Mouse (Mus musculus): ENCODE measurements around the gene Ifi27.
A peak's percentile ranks its signal among the peaks of the same experiment; 100 is the strongest.
"Not testable (repeated sequence)": the region's sequence is repeated elsewhere in the genome, so short reads cannot be mapped to it uniquely, and the experiment has no call there.

Gene Ifi27

DNA sequence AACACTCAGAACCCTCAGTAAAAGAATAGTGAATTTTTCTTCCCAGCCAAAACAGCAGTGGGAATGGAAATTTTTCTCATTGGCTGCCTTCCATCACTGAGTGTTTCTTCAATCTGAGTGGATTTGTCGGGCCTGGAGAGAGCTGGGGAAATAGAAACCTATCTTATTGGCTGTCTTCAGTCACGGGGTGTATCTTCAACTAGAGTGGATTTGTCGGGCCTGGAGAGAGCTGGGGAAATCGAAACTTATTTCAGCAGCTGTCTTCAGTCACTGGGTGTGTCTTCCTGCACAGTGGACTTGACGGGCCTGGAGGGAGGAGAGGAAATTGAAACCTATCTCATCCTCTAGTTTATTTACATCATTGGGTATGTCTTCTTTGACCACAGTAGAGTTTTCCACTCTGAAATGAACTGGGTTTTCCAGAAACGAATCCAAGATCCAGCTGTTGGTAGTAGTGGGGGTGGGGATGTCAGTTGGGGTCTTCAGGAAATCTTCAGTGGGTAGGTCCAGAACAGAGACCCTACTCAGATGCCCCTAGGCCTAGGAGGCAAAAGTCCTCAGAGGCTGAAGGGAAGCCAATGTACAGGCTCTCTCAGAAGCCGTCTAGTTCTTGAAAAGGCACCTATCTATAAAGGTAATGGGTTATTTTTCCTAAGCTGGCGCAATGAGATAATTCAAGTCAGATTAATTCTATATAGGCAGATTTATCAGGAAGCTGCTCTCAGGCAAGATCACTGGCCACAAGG lies at the start of gene Ifi27:
Ifi27 (plus strand) TSS at position 226 of the 746 bp plus-strand sequence.
- peak; percentile 92 for DNase-seq (ENCODE audit: low read depth, low spot score)

DNA sequence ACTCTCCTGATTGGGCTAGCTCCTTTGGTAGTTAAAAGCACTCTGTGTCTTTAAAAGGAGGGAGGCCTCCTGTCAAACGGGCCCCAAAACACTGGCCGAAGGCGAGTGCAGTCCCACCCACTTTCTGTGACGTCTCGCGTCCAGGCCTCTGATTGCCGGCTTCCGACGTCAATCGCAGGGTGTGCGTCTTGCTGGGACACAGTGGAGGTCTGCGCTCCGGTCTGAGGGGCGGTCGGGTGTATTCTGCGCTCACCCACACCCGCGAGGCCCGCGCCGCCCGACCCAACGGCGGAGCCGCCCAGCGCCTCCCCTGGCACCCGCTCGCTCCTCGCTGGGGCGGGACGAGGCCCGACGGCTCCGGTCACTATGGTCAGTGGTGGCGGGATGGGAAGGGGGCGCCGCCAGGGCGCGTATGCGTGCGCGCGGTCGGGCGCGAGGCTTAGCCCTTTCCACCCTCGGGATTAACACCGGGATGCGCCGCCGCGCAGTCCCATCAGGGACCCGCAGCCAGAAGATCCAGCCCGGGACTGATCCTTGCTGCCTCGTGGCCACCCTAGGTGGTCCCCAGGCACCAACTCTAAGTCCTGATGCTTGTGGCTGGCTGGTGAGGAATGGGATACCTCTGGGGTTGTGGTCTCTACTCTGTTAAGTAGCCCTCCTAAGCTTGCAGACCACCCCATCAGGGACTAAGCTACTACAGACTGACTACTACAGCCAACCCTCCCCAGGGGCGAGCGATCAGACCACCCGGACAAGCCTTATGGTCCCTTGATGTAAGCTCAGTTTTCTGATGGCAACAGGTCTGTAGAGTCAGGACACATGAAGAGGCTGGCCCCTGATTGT lies 45.3 kb upstream of the Ifi27 start, which contains the start of gene Otub2:
Otub2 (plus strand) TSS at position 178 of the 843 bp plus-strand sequence.
- peak; percentile 84 for DNase-seq (ENCODE audit: low read depth, low spot score)

GRCm38 (mm10) chr12:103389348-103389727 lies 44.7 kb upstream of the Ifi27 start:
- DNase-seq (ENCODE audit: low read depth, low spot score), result no peak

- no peak for DNase-seq (ENCODE audit: low read depth, low spot score)
These were observed 44.0 kb upstream of the Ifi27 start for GRCm38 (mm10) chr12:103389982-103390381.

GRCm38 (mm10) chr12:103391098-103391497 lies 42.9 kb upstream of the Ifi27 start:
- DNase-seq (ENCODE audit: low read depth, low spot score), result no peak

GRCm38 (mm10) chr12:103393528-103393927 lies 40.5 kb upstream of the Ifi27 start:
- no peak for DNase-seq (ENCODE audit: low read depth, low spot score)

GRCm38 (mm10) chr12:103395486-103396275 lies 38.3 kb upstream of the Ifi27 start:
- no peak for DNase-seq (ENCODE audit: low read depth, low spot score)

- DNase-seq (ENCODE audit: low read depth, low spot score), result no peak
These were observed 37.3 kb upstream of the Ifi27 start for GRCm38 (mm10) chr12:103396751-103397150.

DNA sequence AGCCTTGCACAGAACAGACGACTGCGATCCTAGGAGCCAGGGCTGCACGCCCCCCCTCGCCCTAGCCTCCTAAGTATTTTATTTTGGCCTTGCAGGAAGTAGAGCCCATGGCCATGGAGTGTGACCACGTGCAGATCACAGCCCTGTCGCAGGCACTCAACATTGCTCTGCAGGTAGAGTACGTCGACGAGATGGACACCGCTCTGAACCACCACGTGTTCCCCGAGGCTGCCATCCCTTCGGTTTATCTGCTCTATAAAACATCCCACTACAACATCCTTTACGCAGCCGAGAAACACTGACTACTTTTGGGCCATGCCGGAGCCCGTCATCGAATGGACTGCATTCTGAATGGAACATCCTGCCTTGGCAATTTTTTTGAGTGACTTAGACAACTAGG lies 29.9 kb upstream of the Ifi27 start:
- DNase-seq (ENCODE audit: low read depth, low spot score), result no peak

DNA sequence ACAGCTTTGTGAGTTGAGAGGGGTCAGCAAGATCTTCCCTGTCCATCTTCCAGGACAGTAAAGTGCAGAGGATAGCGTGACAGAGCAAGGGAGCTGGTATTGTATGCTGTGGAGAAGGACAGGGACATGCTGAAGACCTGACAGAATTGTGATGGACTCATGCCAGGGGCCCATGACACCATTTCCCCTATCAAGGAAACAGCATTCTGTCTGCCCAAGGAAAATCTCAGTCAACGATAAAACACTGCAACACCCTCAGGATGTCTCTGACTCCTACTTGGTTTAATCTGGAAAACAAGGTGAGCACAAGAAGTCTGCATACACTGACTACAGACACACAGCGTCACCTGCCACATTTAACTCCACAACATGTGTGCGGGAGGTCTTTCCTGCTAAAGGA lies 26.3 kb upstream of the Ifi27 start, which contains the start of gene 9330161L09Rik:
9330161L09Rik (minus strand) TSS at position 101 of the 400 bp plus-strand sequence.
- DNase-seq (ENCODE audit: low read depth, low spot score), result no peak

DNA sequence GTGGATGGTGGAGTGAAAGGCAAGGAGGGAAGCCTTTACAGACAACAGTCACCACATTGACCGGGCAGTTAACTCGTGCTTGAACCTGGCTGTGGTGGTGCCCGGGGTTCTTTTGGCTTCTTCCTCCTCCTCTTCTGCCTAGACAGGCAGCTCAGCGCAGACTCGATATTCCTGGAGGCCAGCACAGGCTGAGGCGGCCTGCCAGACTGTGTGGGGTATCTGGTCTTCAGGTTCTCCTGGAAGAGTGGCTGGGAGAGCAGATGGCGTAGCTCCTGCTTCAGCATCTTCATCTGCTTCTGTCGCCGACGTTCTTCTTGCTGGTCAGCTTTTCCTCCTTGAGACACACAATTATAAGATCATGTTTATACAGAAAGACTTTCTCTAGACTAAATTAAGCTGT lies 25.9 kb upstream of the Ifi27 start:
- no peak for DNase-seq (ENCODE audit: low read depth, low spot score)

- no peak for DNase-seq (ENCODE audit: low read depth, low spot score)
These were observed 8.8 kb upstream of the Ifi27 start for GRCm38 (mm10) chr12:103425016-103425728.

- peak; percentile 99 for DNase-seq (ENCODE audit: low read depth, low spot score)
These were observed 8.1 kb upstream of the Ifi27 start, which contains the start of gene Ddx24 for GRCm38 (mm10) chr12:103425729-103426470. Gene Ddx24 (minus strand): TSS chr12:103425830.

DNA sequence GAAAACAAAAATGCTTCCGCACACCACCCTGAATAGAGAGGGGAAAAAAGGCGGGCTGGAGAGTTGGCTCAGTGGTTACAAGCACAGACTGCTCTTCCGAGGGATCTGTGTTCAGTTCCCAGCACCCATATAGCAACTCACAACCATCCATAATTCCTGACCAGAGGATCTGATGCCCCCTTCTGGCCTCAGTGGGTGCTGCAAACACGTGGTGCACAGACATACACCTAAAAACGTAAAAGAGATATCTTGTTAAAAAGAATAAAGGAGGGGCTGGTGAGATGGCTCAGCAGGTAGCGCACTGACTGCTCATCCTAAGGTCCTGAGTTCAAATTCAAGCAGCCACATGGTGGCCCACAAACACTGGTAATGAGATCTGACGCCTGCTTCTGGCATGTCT lies 7.3 kb upstream of the Ifi27 start:
- no peak for DNase-seq (ENCODE audit: low read depth, low spot score)

GRCm38 (mm10) chr12:103433430-103433829 lies 581 bp upstream of the Ifi27 start:
- no peak for DNase-seq (ENCODE audit: low read depth, low spot score)

DNA sequence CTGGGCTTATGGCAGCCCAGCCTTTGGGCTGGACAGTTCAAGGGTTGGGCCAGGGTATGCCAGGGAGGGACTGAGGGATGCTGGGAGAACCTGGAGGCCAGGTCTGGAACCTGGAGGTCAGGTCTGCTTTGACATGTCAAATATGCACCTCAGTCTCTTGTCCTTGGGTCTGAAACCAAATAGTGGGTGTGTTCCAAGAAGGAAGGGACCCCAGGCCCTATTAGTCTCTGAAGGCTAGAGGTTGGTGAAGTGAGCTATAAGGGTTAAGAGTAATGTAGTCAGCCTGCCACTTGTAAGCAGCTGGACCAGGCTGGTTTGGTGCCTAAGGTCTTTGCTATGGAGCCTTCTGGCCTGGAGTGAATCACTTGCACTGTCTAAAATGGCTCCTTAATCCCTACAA lies 850 bp downstream of the Ifi27 start:
- DNase-seq (ENCODE audit: low read depth, low spot score), result no peak

- DNase-seq (ENCODE audit: low read depth, low spot score), result no peak
These were observed 3.6 kb downstream of the Ifi27 start for GRCm38 (mm10) chr12:103437601-103438000.

DNA sequence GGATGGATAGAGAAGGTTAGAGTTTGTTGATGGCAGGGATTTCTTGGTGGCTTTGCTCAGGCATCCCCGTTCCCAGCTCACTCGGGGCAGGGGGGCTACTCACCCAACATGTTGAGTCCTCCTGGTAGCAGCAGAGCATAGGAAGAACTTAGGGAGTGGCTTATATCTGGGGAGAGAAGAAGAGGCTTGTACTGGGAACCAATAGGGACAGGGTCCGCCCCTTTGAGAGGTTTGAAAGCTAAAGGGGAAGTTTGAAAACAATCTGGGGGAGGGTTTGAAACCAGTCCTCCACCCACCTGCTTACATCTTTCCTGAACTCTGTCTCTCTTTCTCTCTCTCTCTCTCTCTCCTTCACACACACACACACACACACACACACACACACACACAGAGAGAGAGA lies 9.5 kb downstream of the Ifi27 start, which contains the start of gene Ifi27l2a:
Ifi27l2a (minus strand) TSS at position 157 of the 400 bp plus-strand sequence.
- peak; percentile 90 for DNase-seq (ENCODE audit: low read depth, low spot score)

GRCm38 (mm10) chr12:103444261-103444660 lies 10.2 kb downstream of the Ifi27 start:
- not testable (repeated sequence) for DNase-seq (ENCODE audit: low read depth, low spot score)

DNA sequence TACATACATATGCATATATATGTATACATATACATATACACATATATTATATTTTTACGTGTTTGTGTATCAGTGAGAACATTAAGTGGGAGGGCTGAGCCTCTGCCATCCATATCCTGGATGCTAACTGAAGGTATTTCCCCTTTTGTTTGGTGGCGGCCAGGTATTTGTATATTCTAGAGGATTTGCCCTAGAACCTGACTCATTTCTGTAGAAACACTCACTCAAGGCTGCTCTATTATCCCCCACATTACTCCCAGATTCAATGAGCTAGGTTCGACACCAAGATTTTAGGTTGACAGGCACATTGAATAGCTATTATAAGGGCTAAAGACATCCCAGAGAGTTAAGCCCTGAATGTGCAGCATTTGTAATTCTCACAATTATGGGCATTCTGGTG lies 11.0 kb downstream of the Ifi27 start:
- DNase-seq (ENCODE audit: low read depth, low spot score), result peak; percentile 39

All from CD4-positive helper T cell, adult 2 months (primary cell).